Mouse (Mus musculus): ENCODE results near the gene Lrp5.
A peak's percentile ranks its signal among the peaks of the same experiment; 100 is the strongest.
"Not testable (repeated sequence)": the region's sequence is repeated elsewhere in the genome, so short reads cannot be mapped to it uniquely, and the experiment has no call there.

Gene Lrp5

GRCm38 (mm10) chr19:3695471-3695870 is 9.1 kb upstream of the Lrp5 start:
- no peak for DNase-seq (ENCODE audit: inconsistent ontology term)

GRCm38 (mm10) chr19:3695006-3695405 is 8.6 kb upstream of the Lrp5 start:
- DNase-seq (ENCODE audit: inconsistent ontology term), result no peak

- DNase-seq (ENCODE audit: inconsistent ontology term), result no peak
Measured at GRCm38 (mm10) chr19:3694476-3694875, 8.1 kb upstream of the Lrp5 start.

GRCm38 (mm10) chr19:3692414-3693145 is 6.2 kb upstream of the Lrp5 start:
- no peak for DNase-seq (ENCODE audit: inconsistent ontology term)

- no peak for DNase-seq (ENCODE audit: inconsistent ontology term)
Measured at GRCm38 (mm10) chr19:3691337-3691736, 5.0 kb upstream of the Lrp5 start.

GRCm38 (mm10) chr19:3687676-3688171 is 1.4 kb upstream of the Lrp5 start:
- no peak for DNase-seq (ENCODE audit: inconsistent ontology term)

GRCm38 (mm10) chr19:3685611-3686214 is 651 bp downstream of the Lrp5 start:
- peak; percentile 53 for DNase-seq (ENCODE audit: inconsistent ontology term)

- DNase-seq (ENCODE audit: inconsistent ontology term), result peak; percentile 39
Measured at GRCm38 (mm10) chr19:3684957-3685580, 1.3 kb downstream of the Lrp5 start.

GRCm38 (mm10) chr19:3684414-3684813 is 1.9 kb downstream of the Lrp5 start:
- DNase-seq (ENCODE audit: inconsistent ontology term), result peak; percentile 32

- peak; percentile 89 for DNase-seq (ENCODE audit: inconsistent ontology term)
Measured at GRCm38 (mm10) chr19:3681310-3681934, 4.9 kb downstream of the Lrp5 start.

GRCm38 (mm10) chr19:3680732-3681131 is 5.6 kb downstream of the Lrp5 start:
- DNase-seq (ENCODE audit: inconsistent ontology term), result no peak

GRCm38 (mm10) chr19:3674122-3674855 is 12.1 kb downstream of the Lrp5 start:
- peak; percentile 41 for DNase-seq (ENCODE audit: inconsistent ontology term)

GRCm38 (mm10) chr19:3673149-3673548 is 13.2 kb downstream of the Lrp5 start:
- DNase-seq (ENCODE audit: inconsistent ontology term), result no peak

- peak; percentile 61 for DNase-seq (ENCODE audit: inconsistent ontology term)
Measured at GRCm38 (mm10) chr19:3669100-3669499, 17.3 kb downstream of the Lrp5 start.

- no peak for DNase-seq (ENCODE audit: inconsistent ontology term)
Measured at GRCm38 (mm10) chr19:3668551-3668950, 17.8 kb downstream of the Lrp5 start.

GRCm38 (mm10) chr19:3667979-3668378 is 18.4 kb downstream of the Lrp5 start:
- DNase-seq (ENCODE audit: inconsistent ontology term), result no peak

GRCm38 (mm10) chr19:3667155-3667895 is 19.0 kb downstream of the Lrp5 start:
- no peak for DNase-seq (ENCODE audit: inconsistent ontology term)

GRCm38 (mm10) chr19:3666632-3667031 is 19.7 kb downstream of the Lrp5 start:
- DNase-seq (ENCODE audit: inconsistent ontology term), result peak; percentile 43

- DNase-seq (ENCODE audit: inconsistent ontology term), result no peak
Measured at GRCm38 (mm10) chr19:3665510-3665909, 20.9 kb downstream of the Lrp5 start.

- no peak for DNase-seq (ENCODE audit: inconsistent ontology term)
Measured at GRCm38 (mm10) chr19:3657947-3658346, 28.4 kb downstream of the Lrp5 start.

- not testable (repeated sequence) for DNase-seq (ENCODE audit: inconsistent ontology term)
Measured at GRCm38 (mm10) chr19:3657065-3657464, 29.3 kb downstream of the Lrp5 start.
